Mouse (Mus musculus): Measurements from ENCODE around the gene 2610528A11Rik.
A peak's percentile ranks its signal among the peaks of the same experiment; 100 is the strongest.
"Not testable (repeated sequence)": the region's sequence is repeated elsewhere in the genome, so short reads cannot be mapped to it uniquely, and the experiment has no call there.

The 2610528A11Rik gene

GRCm38 (mm10) chr14:37113922-37114321, at the start of gene 2610528A11Rik:
2610528A11Rik (minus strand) TSS chr14:37114022.
- no peak for DNase-seq (ENCODE audit: low spot score)

DNA sequence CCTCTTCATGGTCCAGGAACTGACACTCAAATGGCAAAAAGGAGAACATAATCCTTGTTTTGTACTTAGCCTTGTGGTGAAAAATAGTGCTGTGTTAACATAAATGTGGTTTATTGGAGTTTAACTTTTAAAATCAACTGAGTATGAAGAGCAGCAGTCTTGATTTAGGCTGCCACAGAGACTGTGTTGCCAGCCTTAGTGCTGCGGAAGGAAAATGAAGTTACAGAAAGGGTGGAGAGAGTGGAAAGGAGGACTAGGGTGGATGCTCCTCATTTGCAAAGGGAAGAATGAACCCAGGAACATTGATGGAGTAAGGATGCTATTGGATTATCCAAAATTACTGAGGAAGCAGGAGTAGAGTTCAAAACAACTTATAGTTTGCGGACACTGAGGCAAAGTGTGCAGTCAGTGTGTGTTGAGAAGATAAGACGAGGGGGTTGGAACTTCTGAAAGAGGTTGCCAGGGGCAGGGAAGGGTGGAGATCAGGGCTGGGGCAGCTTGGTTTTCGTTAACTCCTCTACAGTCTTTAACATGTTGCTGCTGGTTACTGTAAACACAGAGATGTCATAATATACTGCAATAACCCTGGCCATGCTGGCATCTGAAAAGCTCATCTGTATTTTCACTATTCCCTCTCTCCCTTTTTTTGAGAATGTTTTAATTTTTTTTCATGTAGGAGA, 49.6 kb upstream of the 2610528A11Rik start:
- DNase-seq (ENCODE audit: low spot score): no peak

DNA sequence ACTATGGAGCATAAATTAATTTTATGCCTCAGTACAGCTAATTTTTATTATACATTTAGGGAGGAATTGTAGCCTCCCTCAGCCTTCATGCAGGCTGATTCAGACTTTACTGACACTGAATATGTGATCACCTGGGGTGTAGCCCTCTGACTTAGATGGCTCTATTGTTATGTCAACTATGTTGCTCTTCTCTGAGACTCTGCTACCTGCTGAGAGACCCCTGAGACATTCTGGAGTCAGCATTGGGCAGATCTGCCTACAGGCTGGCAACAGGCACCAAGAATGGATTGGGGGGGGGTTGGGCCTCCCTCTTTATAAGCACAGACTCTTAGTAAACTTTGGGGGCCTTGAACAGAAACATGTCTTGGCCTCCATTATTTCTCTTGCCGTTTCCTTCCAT, 40.6 kb upstream of the 2610528A11Rik start:
- no peak for DNase-seq (ENCODE audit: low spot score)

DNA sequence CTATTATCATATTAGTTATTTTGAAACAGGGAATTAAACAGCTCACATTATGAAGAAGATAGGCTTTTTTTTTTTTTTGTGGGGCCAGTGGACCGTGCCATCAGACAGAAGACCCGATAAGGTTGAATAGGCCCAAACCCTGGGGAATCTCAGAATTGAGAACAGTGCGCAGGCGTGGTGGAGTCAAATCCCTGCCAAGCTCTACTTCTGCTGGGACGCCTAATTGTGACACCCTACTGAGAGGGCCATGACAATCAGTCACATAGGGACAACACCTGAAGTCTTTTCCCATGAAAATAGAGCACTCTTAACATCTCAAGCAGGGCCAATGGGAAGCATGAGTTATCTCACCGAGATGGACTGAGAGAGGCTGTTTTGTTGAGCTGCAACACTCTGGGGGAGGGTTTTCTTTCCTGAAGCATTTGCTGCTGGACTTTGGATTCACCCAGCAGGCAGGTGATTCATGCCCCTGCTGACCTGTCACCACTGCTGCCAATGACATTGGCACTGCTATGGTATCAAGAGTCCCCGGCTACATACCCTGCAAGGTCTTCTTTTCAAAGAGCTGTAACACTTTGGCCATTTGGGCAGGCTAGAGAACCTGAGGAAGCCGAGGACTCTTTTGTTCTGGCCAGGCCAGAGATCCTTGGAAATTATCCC, 25.4 kb upstream of the 2610528A11Rik start:
- DNase-seq (ENCODE audit: low spot score): no peak

GRCm38 (mm10) chr14:37137596-37137995, 23.8 kb upstream of the 2610528A11Rik start:
- DNase-seq (ENCODE audit: low spot score): not testable (repeated sequence)

- DNase-seq (ENCODE audit: low spot score): no peak
These were observed 22.3 kb upstream of the 2610528A11Rik start for GRCm38 (mm10) chr14:37136110-37136509.

DNA sequence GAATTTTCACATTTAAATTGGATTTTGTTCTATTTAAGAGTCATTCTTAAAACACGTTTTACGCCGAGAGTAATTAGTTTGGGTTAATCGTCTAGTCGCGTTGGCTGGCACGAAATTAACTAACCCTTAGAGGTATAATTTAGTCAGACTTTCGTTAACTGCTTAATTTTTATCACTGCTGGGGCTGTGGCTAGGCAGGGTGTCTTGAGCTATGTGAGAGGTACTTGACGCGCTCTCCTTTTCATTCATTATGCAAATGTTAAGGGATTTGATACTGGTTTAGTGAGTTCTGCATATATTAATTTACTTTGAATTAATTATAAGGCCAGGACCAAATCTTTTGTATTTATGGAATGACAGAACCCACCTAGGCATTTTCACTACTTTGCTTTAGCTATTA, 21.8 kb upstream of the 2610528A11Rik start:
- no peak for DNase-seq (ENCODE audit: low spot score)

DNA sequence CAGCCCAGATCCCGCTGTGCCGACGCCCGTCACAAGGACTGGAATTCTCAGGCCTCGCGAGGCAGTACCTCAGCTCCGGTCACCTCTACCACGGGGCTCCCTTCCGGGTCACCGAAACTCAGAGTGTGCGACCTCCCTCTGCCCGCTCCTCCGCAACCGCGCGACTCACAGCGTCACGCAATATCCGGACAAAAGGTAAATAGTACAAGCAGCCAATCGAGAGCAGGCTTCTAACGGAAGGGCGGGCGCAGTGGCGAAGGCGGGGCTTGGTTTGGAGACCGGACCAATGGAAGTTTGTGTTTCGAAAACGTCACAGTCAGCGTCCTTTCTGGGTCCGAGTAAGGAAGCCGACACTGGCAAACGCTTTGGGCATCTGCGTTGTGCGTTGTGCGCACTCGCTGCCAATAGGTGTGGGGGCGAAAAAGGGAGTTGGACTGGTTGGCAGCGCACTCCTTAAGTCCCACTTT, 21.3 kb upstream of the 2610528A11Rik start, which contains the start of gene Ghitm:
Gene Ghitm, minus strand, starts transcription at position 146 of the 467 bp plus-strand sequence.
- peak; percentile 98 for DNase-seq (ENCODE audit: low spot score)

DNA sequence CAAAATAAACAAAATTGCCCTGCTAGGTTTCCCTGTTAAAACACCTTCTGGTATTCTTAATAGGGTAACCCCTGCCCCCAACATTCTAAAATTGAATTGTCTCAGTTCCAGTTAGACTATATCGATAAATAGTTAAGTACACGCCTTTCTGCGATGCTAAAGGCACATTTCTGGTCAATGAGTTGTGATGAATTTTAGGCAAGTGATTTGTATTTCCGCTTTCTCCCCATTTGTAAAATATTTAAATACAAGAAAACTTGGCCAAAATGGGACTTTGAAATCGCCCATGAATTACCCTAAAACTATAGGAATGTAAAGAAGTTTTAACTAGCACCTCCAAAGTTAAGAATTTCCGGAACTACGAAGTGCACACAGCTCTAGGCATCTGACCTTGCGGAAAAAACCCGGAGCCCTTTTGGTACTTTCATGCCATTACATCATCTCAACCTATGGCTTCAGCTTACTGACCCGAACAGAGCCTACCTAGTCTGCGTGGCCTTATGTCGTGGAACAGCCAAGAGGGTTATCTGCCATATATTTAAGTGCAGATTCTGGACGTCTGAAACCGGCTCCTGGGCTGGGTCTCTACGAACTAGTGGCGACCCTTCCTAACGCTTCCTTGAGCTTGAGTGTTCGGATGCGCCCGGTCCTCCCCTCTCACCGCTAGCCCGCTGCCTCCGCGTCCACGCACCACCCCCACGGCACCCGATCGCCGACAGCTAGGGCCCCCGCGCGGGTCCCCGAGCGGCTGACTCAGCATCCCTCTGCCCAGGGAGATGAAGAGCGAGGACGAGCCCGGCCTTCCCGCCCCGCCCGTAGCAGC, 20.7 kb upstream of the 2610528A11Rik start:
- peak; percentile 48 for DNase-seq (ENCODE audit: low spot score)

- peak; percentile 37 for DNase-seq (ENCODE audit: low spot score)
These were observed 13.8 kb upstream of the 2610528A11Rik start for GRCm38 (mm10) chr14:37127652-37128051.

- no peak for DNase-seq (ENCODE audit: low spot score)
These were observed 5.4 kb upstream of the 2610528A11Rik start for GRCm38 (mm10) chr14:37119233-37119632.

GRCm38 (mm10) chr14:37112931-37113330, 891 bp downstream of the 2610528A11Rik start:
- no peak for DNase-seq (ENCODE audit: low spot score)

GRCm38 (mm10) chr14:37111371-37111770, 2.5 kb downstream of the 2610528A11Rik start:
- DNase-seq (ENCODE audit: low spot score): no peak

DNA sequence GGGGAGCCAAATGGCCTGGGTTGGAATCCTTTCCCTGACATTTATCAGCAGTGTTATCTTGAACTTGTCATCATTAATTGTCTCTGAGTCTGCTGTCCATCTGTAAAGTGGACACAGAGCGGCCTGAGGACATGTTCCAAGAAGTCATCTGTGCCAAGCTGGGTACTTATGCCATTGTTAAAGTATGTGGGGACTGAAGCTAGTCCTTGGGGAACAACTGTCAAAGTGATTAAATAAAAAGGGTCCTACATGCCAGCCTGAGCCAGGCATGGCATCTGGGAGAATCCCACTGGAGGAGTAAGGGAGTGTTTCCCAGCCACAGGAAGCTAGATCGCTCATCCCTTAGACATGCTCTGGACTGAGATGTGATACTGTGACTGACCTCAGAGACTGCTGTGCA, 3.4 kb downstream of the 2610528A11Rik start:
- no peak for DNase-seq (ENCODE audit: low spot score)

GRCm38 (mm10) chr14:37109975-37110374, 3.8 kb downstream of the 2610528A11Rik start:
- DNase-seq (ENCODE audit: low spot score): no peak

- DNase-seq (ENCODE audit: low spot score): no peak
These were observed 4.4 kb downstream of the 2610528A11Rik start for GRCm38 (mm10) chr14:37109460-37109859.

- DNase-seq (ENCODE audit: low spot score): no peak
These were observed 8.0 kb downstream of the 2610528A11Rik start for GRCm38 (mm10) chr14:37105846-37106245.

DNA sequence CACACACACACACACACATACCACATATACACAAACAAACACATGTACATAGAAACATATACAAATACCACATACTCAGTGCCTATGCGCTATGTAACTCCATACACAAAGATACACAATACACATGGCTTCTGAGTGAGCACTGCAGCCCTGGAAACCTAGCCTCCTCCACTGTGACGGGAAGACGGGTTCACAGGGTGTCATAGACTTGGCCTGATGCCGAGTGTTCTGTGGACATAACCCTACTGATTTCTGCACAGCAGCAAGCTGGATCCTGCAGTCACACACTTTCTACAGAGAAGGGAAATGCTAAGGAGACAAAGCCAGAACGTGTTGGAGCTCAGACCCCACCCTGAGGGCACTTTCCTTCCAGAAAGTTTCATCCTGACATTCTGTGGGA, 9.1 kb downstream of the 2610528A11Rik start:
- no peak for DNase-seq (ENCODE audit: low spot score)

GRCm38 (mm10) chr14:37102484-37102883, 11.3 kb downstream of the 2610528A11Rik start:
- no peak for DNase-seq (ENCODE audit: low spot score)

- no peak for DNase-seq (ENCODE audit: low spot score)
These were observed 12.3 kb downstream of the 2610528A11Rik start for GRCm38 (mm10) chr14:37101531-37101930.

DNA sequence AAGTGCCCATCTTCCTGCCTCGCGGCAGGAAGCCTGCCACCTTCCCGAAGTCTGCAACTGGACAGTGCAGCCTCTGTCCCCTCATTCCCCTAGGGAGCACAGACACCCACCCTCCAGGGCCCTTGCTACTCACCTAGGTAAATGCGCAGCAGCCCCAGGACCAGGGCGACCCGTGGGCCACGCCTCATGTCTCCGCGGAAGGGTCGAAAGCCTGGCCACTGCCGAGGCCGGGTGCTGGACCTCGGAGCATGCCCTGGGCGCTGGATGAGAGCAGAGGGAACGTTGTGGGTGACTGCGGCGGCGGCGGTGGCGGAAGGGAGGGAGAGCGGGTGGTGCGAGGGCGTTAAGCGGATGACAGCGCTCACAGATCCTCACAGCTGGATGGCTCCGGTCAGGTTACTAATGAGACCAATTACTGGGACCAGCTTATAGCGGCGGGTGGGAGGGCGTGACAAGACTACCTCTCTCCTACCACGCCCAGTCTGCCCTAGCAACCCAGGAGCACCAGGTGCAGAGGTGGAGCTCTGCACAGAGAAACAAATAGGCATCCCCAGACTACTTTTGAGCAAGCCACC, 15.8 kb downstream of the 2610528A11Rik start, which contains the start of gene Cdhr1:
Gene Cdhr1, minus strand, starts transcription at position 392 of the 575 bp plus-strand sequence.
- DNase-seq (ENCODE audit: low spot score): no peak

- no peak for DNase-seq (ENCODE audit: low spot score)
These were observed 18.3 kb downstream of the 2610528A11Rik start for GRCm38 (mm10) chr14:37095556-37095955.

All from T-cell, adult 2 months (primary cell).